Mouse (Mus musculus): ENCODE data around the gene Pvrig.
"Not testable (repeated sequence)": the region's sequence is repeated elsewhere in the genome, so short reads cannot be mapped to it uniquely, and the experiment has no call there.

Gene Pvrig

GRCm38 (mm10) chr5:138341661-138342060 is at the start of gene Pvrig:
Pvrig (plus strand) TSS chr5:138341961.
- DNase-seq (ENCODE audit: extremely low spot score, low read depth, low spot score): no peak

DNA sequence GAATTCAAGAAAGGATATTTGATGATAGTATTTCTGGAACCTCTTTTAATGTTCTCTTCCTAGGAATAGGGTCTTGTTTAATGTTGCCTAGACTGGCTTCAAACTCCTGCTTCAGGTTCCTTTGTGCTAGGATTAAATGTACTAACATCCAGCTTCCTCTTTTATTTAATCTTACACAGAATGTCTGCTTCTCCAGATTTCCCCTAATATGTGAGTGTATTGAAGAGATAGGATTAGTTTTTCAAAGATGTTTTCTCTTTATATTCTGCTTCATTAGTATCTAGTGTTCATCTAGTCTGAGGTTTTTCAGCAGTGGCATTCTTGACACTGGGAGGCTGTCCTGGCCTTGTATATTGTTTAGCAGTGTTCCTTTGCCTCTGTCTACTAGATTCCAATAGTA is 47.6 kb upstream of the Pvrig start:
- no peak for DNase-seq (ENCODE audit: extremely low spot score, low read depth, low spot score)

DNA sequence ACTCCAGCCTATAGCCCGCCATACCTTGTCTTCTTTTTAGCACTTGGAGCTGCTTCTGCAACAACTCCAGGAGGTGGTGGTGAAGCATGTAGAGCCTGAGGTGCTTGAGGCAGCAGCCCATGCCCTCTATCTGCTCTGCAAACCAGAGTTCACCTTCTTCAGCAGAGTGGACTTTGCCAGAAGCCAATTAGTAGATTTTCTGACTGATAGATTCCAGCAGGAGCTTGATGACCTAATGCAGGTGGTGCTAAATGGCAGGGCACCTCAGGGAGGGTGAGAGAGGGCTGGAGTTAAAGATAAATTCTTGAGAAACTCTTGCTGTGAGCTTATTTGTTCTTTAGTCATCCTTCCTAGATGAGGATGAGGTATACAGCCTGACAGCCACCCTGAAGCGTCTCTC is 42.1 kb upstream of the Pvrig start:
- DNase-seq (ENCODE audit: extremely low spot score, low read depth, low spot score): no peak

DNA sequence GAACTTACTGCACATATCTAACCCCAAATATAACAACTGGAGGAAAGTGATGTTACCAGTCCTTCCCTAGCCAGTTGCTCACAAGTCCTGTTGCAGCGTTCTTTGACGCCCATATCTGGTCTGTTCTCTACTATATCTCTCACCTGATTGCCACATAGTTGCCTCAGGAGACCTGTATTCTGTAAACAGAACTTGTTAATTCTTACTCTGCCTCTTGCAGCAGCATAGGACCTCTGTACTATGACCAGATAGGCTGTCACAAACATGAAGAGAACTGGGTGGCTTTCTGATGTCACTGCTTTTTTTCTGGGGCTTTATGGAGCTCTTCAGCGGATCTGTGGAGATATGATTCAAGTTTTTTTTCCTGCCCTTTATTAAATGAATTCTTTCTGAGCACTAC is 29.0 kb upstream of the Pvrig start:
- DNase-seq (ENCODE audit: extremely low spot score, low read depth, low spot score): no peak

DNA sequence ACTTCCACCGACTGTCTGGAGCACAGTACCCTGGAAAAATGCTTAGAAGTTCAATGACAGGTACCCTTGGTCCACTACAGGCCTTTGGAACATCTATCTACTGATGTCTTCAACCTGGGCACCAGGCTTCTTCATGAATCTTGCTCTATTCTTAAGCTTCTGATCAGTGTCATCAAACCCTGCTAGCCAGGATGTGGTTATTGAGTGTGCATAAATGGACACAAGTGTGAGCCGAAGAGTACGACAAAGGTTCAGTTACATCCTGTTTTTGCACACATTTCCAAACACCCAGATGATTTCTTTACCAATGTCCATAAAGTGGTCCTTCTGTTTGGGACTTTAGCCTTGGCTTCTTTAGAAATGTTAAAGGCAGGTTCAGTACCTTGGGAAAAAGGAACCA is 1.5 kb downstream of the Pvrig start:
- DNase-seq (ENCODE audit: extremely low spot score, low read depth, low spot score): no peak

GRCm38 (mm10) chr5:138363208-138363607 is 21.4 kb downstream of the Pvrig start:
- not testable (repeated sequence) for DNase-seq (ENCODE audit: extremely low spot score, low read depth, low spot score)

DNA sequence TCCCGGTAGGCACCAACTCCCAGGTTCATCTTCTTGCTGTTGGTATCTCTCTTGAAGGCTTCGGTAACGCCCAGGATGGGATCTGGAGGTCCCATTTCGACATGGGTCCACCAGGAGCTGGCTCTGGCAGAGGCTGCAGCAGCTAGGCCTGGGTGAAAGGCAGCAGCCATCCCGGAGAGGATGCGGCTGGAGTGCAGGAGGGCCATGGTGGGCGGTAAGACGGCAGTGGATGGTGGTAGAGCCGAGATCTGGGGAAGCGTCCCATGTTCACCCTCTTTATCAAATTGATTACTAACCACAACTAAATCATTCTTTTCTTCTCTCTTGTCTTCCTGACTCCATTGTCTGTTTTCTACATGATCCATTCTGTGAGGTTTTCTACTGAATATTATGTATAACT is 23.6 kb downstream of the Pvrig start:
- DNase-seq (ENCODE audit: extremely low spot score, low read depth, low spot score): not testable (repeated sequence)

Measured in hindlimb bud, embryonic 11.5 days (tissue).